Mouse (Mus musculus): ENCODE measurements at regions not wholly inside any gene's neighbourhood (a gene's known extent, or its start where the extent isn't known, plus 50 kb on each side); places are given as distances from the start of the nearest gene placed in this dataset.
A peak's percentile ranks its signal among the peaks of the same experiment; 100 is the strongest.

- H3K27me3 ChIP-seq (ENCODE audit: control insufficient read depth, insufficient read depth, low read length), result no peaks in the 10 kb centered on the region
- H3K9me3 ChIP-seq (replicated peaks; ENCODE audit: control insufficient read depth, low read length), result no peaks in the 10 kb centered on the region
- WGBS, result 1% methylated on average over 8 of the region's 8 CpGs
- H3K27ac ChIP-seq (replicated peaks; ENCODE audit: low read depth, low read length), result no peak overlapping the region
- H3K4me1 ChIP-seq (ENCODE audit: control insufficient read depth, insufficient read depth, low read length), result peaks cover 2% of the 10 kb centered on the region; the same call in 1 of the 2 replicates
- 0 out of 2 replicates have a peak overlapping the region, but pooled peaks have one; percentile 0 for H3K4me3 ChIP-seq (ENCODE audit: low read depth, low read length)
- peak; percentile 59 for DNase-seq (ENCODE audit: low spot score)
- peak overlapping the region; percentile 32 for H3K4me2 ChIP-seq (ENCODE audit: low read depth, low read length)
- H3K36me3 ChIP-seq (replicated peaks; ENCODE audit: control insufficient read depth, insufficient read depth, low read depth, low read length), result no peaks in the 10 kb centered on the region
- no peak overlapping the region for H3K9ac ChIP-seq (replicated peaks; ENCODE audit: low read length)
- ATAC-seq (replicated peaks; ENCODE audit: insufficient number of reproducible peaks, low FRiP score, low TSS enrichment, low read depth), result peak; percentile 63; the same call in 1 of the 2 replicates
These were observed 404.6 kb upstream of the Gm6657 start for GRCm38 (mm10) chr12:77789427-77789826.

DNA sequence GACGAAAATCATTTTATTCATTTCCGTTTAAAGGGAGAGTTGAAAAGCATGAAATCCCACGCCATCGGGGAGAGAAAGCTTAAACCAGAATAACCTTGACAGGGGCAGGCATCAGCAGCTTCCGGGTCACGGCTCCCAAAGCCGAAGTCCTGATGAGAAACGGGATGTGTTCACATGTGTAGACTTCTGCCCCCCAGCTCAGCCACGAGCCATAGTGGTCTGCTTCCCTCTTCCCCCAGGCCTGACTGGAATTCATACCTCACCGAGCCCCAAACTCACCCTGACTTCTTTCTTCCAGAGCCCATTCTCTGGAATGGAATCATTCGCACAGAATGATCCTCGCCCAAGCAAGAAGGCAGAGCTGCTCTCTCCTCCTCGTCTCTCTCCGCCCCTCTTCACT is 404.2 kb upstream of the Gm6657 start:
- Histone ChIP-seq H3K27ac (replicated peaks; ENCODE audit: low read depth, low read length) (no peak overlapping the region), H3K4me1 (ENCODE audit: control insufficient read depth, insufficient read depth, low read length) (peaks cover 2% of the 10 kb centered on the region; the same call in 1 of the 2 replicates), H3K9ac (replicated peaks; ENCODE audit: low read length) (no peak overlapping the region), H3K4me3 (ENCODE audit: low read depth, low read length) (peak overlapping the region; percentile 0; the same call in 1 of the 2 replicates), H3K4me2 (ENCODE audit: low read depth, low read length) (peak overlapping the region; percentile 32), H3K9me3 (replicated peaks; ENCODE audit: control insufficient read depth, low read length) (no peaks in the 10 kb centered on the region), H3K27me3 (ENCODE audit: control insufficient read depth, insufficient read depth, low read length) (no peaks in the 10 kb centered on the region), H3K36me3 (replicated peaks; ENCODE audit: control insufficient read depth, insufficient read depth, low read depth, low read length) (no peaks in the 10 kb centered on the region)
- ATAC-seq (replicated peaks; ENCODE audit: insufficient number of reproducible peaks, low FRiP score, low TSS enrichment, low read depth) (no peak), DNase-seq (ENCODE audit: low spot score) (no peak)
- 18% methylated on average over 14 of the region's 14 CpGs for WGBS

- WGBS, result 90% methylated on average over 13 of the region's 13 CpGs
- H3K36me3 ChIP-seq (replicated peaks; ENCODE audit: control insufficient read depth, insufficient read depth, low read depth, low read length), result no peaks in the 10 kb centered on the region
- no peak for ATAC-seq (replicated peaks; ENCODE audit: insufficient number of reproducible peaks, low FRiP score, low TSS enrichment, low read depth)
These were observed 403.0 kb upstream of the Gm6657 start for GRCm38 (mm10) chr12:77790891-77791672.

GRCm38 (mm10) chr12:77798516-77798915 is 395.5 kb upstream of the Gm6657 start:
- no peak overlapping the region for H3K9ac ChIP-seq (replicated peaks; ENCODE audit: low read length)
- H3K4me1 ChIP-seq (ENCODE audit: control insufficient read depth, insufficient read depth, low read length), result no peaks in the 10 kb centered on the region
- no peaks in the 10 kb centered on the region for H3K36me3 ChIP-seq (replicated peaks; ENCODE audit: control insufficient read depth, insufficient read depth, low read depth, low read length)
- ATAC-seq (replicated peaks; ENCODE audit: insufficient number of reproducible peaks, low FRiP score, low TSS enrichment, low read depth) (no peak), DNase-seq (ENCODE audit: low spot score) (no peak)
- 89% methylated on average over 4 of the region's 4 CpGs for WGBS
- no peak overlapping the region for H3K27ac ChIP-seq (replicated peaks; ENCODE audit: low read depth, low read length)
- no peak overlapping the region for H3K4me3 ChIP-seq (ENCODE audit: low read depth, low read length)
- H3K4me2 ChIP-seq (ENCODE audit: low read depth, low read length), result no peak overlapping the region
- H3K27me3 ChIP-seq (ENCODE audit: control insufficient read depth, insufficient read depth, low read length), result no peaks in the 10 kb centered on the region
- H3K9me3 ChIP-seq (replicated peaks; ENCODE audit: control insufficient read depth, low read length), result no peaks in the 10 kb centered on the region

More at GRCm38 (mm10) chr12:77790891-77791672, 403.0 kb upstream of the Gm6657 start:
- Histone ChIP-seq H3K27ac (replicated peaks; ENCODE audit: low read depth, low read length) (no peak overlapping the region), H3K4me2 (ENCODE audit: low read depth, low read length) (no peak overlapping the region), H3K4me1 (ENCODE audit: control insufficient read depth, insufficient read depth, low read length) (peaks cover 2% of the 10 kb centered on the region; the same call in 1 of the 2 replicates), H3K9ac (replicated peaks; ENCODE audit: low read length) (no peak overlapping the region), H3K4me3 (ENCODE audit: low read depth, low read length) (no peak overlapping the region), H3K27me3 (ENCODE audit: control insufficient read depth, insufficient read depth, low read length) (no peaks in the 10 kb centered on the region), H3K9me3 (replicated peaks; ENCODE audit: control insufficient read depth, low read length) (no peaks in the 10 kb centered on the region)
- no peak for DNase-seq (ENCODE audit: low spot score)

GRCm38 (mm10) chr12:77799134-77799770 is 394.8 kb upstream of the Gm6657 start:
- Histone ChIP-seq H3K4me3 (ENCODE audit: low read depth, low read length) (no peak overlapping the region), H3K4me2 (ENCODE audit: low read depth, low read length) (no peak overlapping the region), H3K36me3 (replicated peaks; ENCODE audit: control insufficient read depth, insufficient read depth, low read depth, low read length) (no peaks in the 10 kb centered on the region), H3K9me3 (replicated peaks; ENCODE audit: control insufficient read depth, low read length) (no peaks in the 10 kb centered on the region), H3K27ac (replicated peaks; ENCODE audit: low read depth, low read length) (no peak overlapping the region), H3K9ac (replicated peaks; ENCODE audit: low read length) (no peak overlapping the region), H3K27me3 (ENCODE audit: control insufficient read depth, insufficient read depth, low read length) (no peaks in the 10 kb centered on the region), H3K4me1 (ENCODE audit: control insufficient read depth, insufficient read depth, low read length) (no peaks in the 10 kb centered on the region)
- ATAC-seq (replicated peaks; ENCODE audit: insufficient number of reproducible peaks, low FRiP score, low TSS enrichment, low read depth) (no peak), DNase-seq (ENCODE audit: low spot score) (no peak)
- 66% methylated on average over 12 of the region's 12 CpGs for whole genome bisulfite sequencing

DNA sequence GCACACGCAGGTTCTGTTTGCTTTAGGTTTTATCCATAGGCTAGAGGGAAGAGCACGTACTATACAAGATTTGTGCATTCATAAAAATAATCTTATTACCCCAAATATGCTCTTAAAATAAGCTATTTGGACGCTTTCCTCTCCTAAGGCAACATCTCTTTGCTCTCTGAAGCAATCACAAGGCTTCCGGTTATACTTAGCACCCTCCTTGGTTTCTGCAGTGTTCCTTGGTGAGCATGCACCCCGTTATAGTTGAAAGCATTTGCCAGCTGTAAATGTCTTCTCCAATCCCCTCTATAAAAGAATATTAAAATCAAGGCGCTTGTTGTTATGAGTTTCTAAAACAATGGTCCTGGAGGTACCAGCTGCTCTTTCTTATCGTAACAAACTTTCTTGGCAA is 386.4 kb upstream of the Gm6657 start:
- Histone ChIP-seq H3K4me2 (ENCODE audit: low read depth, low read length) (no peak overlapping the region), H3K9ac (replicated peaks; ENCODE audit: low read length) (no peak overlapping the region), H3K27ac (replicated peaks; ENCODE audit: low read depth, low read length) (no peak overlapping the region), H3K4me3 (ENCODE audit: low read depth, low read length) (no peak overlapping the region), H3K9me3 (replicated peaks; ENCODE audit: control insufficient read depth, low read length) (no peaks in the 10 kb centered on the region), H3K27me3 (ENCODE audit: control insufficient read depth, insufficient read depth, low read length) (no peaks in the 10 kb centered on the region), H3K4me1 (ENCODE audit: control insufficient read depth, insufficient read depth, low read length) (no peaks in the 10 kb centered on the region), H3K36me3 (replicated peaks; ENCODE audit: control insufficient read depth, insufficient read depth, low read depth, low read length) (no peaks in the 10 kb centered on the region)
- DNase-seq (ENCODE audit: low spot score), result no peak
- ATAC-seq (replicated peaks; ENCODE audit: insufficient number of reproducible peaks, low FRiP score, low TSS enrichment, low read depth), result no peak
- 90% methylated on average over 7 of the region's 7 CpGs for WGBS

DNA sequence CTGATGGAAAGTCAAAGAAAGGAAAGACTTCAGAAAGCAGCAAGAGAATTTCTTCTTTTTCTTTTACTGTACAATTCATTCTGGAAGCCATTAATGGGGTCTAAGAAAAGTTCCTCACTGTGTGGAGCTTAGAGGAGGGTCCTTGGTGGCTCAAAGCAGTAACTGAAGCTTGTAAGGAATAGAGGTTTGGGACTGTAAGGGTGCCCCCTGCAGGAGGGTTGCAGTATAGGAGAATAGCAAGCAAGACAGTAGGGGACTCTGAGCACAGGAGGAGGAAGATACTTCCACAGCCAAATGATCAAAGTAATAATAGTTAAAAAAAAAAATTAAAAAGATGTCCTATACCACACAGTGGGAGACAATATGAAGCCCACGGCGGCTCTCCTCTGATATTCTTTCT is 382.8 kb upstream of the Gm6657 start:
- H3K4me3 ChIP-seq (ENCODE audit: low read depth, low read length), result no peak overlapping the region
- no peaks in the 10 kb centered on the region for H3K27me3 ChIP-seq (ENCODE audit: control insufficient read depth, insufficient read depth, low read length)
- no peaks in the 10 kb centered on the region for H3K36me3 ChIP-seq (replicated peaks; ENCODE audit: control insufficient read depth, insufficient read depth, low read depth, low read length)
- DNase-seq (ENCODE audit: low spot score), result peak; percentile 48
- ATAC-seq (replicated peaks; ENCODE audit: insufficient number of reproducible peaks, low FRiP score, low TSS enrichment, low read depth), result no peak
- H3K4me2 ChIP-seq (ENCODE audit: low read depth, low read length), result no peak overlapping the region
- H3K9ac ChIP-seq (replicated peaks; ENCODE audit: low read length), result no peak overlapping the region
- H3K4me1 ChIP-seq (ENCODE audit: control insufficient read depth, insufficient read depth, low read length), result no peaks in the 10 kb centered on the region
- no peak overlapping the region for H3K27ac ChIP-seq (replicated peaks; ENCODE audit: low read depth, low read length)
- H3K9me3 ChIP-seq (replicated peaks; ENCODE audit: control insufficient read depth, low read length), result no peaks in the 10 kb centered on the region
- 53% methylated on average over 2 of the region's 2 CpGs for whole genome bisulfite sequencing

DNA sequence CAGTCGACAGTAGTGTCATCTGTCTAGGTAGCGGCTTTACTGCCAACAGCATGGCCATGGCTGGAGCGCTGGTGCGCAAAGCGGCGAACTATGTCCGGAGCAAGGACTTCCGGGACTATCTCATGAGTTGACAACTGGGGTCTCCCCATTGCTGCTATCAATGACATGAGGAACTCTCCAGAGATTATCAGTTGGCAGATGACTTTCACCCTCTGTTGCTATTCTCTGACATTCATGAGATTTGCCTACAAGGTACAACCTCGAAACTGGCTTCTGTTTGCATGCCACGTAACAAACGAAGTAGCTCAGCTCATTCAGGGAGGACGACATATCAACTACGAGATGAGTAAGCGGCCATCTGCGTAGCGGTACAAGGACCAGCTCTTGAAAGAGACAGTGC is 374.6 kb upstream of the Gm6657 start:
- no peaks in the 10 kb centered on the region for H3K36me3 ChIP-seq (replicated peaks; ENCODE audit: control insufficient read depth, insufficient read depth, low read depth, low read length)
- H3K27ac ChIP-seq (replicated peaks; ENCODE audit: low read depth, low read length), result no peak overlapping the region
- H3K27me3 ChIP-seq (ENCODE audit: control insufficient read depth, insufficient read depth, low read length), result no peaks in the 10 kb centered on the region
- H3K4me1 ChIP-seq (ENCODE audit: control insufficient read depth, insufficient read depth, low read length), result no peaks in the 10 kb centered on the region
- no peaks in the 10 kb centered on the region for H3K9me3 ChIP-seq (replicated peaks; ENCODE audit: control insufficient read depth, low read length)
- whole genome bisulfite sequencing, result 93% methylated on average over 16 of the region's 16 CpGs
- no peak overlapping the region for H3K4me3 ChIP-seq (ENCODE audit: low read depth, low read length)
- H3K4me2 ChIP-seq (ENCODE audit: low read depth, low read length), result no peak overlapping the region
- no peak for DNase-seq (ENCODE audit: low spot score)
- no peak overlapping the region for H3K9ac ChIP-seq (replicated peaks; ENCODE audit: low read length)
- ATAC-seq (replicated peaks; ENCODE audit: insufficient number of reproducible peaks, low FRiP score, low TSS enrichment, low read depth), result no peak
